Mouse (Mus musculus): ENCODE data around the gene Slc13a4. TPM values are rescaled to one million over a fixed set of nuclear protein-coding genes. Genes with fewer than 3 reads are reported as not detected.

Slc13a4 gene
- polyA plus RNA-seq, 2 experiments from 2014 or later = 0.15 TPM; not detected in 1

GRCm38 (mm10) chr6:35256691-35257090 lies 51.2 kb downstream of the Slc13a4 start:
- no peak for ATAC-seq

DNA sequence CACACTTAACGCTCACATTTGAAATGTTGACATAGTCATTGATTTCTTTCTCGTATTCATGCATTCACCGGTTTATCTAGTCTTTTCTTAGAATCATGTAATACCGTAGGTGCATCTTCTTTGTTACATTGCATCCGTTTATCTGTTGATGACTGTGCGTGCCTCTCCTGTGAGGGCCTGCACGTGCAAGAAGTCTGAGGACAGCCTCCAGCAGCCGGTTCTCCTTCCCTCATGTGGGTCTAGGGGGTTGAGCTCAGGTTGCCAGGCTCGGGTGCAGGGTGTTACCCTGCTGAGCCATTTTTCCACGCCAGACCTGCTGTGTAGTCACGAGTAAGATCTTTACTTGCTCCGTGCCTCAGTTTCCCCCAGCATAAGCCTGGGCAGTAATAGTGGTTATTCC lies 52.9 kb downstream of the Slc13a4 start:
- ATAC-seq = no peak

- no peak for ATAC-seq
Observed at GRCm38 (mm10) chr6:35254136-35254904, 53.6 kb downstream of the Slc13a4 start.

GRCm38 (mm10) chr6:35253474-35253873 lies 54.5 kb downstream of the Slc13a4 start:
- no peak for ATAC-seq

GRCm38 (mm10) chr6:35252477-35253346 lies 55.2 kb downstream of the Slc13a4 start:
- peak; percentile 92 for ATAC-seq

DNA sequence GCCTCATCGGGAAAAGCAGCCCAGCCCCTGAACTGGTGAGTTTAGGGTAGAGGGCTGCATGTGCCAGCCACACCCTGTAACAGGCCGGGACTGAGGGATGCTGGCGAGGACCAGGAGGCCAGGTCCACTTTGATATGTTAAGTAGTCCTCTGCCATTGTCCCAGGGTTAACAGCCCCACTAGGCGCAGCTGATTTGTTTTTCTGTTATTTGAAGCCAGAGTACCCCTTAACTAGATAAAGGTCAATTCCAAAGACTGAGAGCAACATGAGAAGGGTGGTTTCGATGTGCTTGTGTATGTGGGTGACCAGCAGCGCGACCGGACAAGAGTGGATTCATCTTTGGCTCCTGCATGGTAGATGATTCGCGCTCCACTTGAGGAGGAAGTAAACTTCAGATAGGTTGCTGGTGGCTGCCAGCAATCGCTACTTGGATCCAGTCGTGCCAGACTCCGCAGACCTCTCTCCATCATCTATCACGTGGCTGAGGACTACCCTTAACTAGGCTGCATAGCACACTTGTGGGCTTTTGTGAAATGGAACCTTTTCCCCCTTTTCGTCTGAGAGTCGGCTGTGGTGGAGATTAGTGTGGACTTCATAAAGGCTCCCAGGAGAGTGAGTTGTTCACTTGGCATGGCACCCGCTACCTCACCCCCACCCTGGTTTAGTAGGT lies 56.0 kb downstream of the Slc13a4 start:
- ATAC-seq = no peak

DNA sequence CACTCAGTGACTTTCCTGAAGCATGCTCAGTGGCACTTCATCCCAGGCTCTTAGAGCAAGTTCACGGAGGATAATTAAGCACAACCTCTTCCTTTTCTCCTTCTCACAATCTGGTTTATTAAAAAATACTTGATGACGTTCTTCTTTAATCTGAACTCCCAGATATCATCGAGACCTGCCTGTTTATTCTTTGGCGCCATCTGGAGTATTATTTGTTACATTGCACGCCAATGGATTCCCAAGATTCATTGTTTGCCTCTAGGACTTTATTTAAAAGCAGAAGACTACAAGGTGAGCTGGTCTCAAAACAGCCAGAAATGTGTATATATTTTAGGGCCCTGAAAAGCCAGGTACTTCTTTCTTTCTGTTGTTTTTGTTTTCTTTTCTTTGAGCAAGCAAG lies 62.8 kb downstream of the Slc13a4 start:
- peak; percentile 79 for ATAC-seq

GRCm38 (mm10) chr6:35243989-35244388 lies 63.9 kb downstream of the Slc13a4 start:
- ATAC-seq = no peak

DNA sequence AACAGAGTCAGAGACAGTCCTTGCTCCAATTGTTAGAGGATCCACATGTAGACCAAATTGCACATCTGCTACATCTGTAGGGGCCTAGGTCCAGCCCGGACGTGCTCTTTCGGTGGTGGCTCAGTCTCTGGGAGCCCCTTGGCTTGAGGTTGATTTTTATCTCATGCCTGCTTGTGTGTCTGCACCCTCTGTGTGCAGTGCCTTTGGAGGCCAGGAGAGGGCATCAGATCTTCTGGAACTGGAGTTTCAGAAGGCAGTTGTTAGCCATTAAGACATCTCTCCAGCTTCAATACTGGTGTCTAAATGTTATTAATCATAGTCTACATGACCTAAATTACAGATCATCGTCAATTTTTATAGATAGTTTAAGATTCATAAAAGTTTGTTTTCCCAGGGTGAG lies 64.7 kb downstream of the Slc13a4 start:
- ATAC-seq = no peak

DNA sequence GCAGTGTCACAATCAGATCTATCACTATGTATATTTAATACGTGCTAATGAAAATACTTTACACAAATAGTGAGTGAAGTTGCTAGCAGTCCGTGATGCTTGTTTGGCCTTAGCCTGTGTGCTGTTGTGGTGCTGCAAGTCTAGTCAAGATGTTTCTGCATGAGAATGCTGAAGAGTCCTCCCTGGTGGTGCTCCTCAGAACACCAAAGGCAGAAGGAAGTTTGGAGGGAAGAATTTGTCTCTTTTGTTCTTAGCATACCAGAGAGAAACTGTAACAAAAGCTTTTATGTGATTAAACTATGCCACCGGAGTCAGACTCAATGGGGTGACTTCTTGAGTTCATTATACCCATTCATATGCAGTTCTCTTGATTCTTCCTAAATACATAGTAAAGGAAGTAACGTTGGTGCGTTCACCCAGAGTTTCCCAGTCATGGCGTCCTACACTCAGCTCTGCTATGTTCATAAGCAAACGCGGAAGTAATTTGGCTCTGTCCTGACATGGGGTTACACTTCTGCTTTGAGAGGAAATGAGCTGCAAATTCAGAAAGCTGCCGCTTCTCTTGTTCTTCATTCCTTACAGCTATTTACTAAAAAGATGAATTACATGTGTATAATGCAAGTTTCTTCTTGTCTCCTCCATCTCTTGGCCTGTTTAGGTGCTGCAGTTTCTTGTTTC lies 71.7 kb downstream of the Slc13a4 start:
- no peak for ATAC-seq

- ATAC-seq = no peak
Observed at GRCm38 (mm10) chr6:35229415-35229814, 78.5 kb downstream of the Slc13a4 start.

- no peak for ATAC-seq
Observed at GRCm38 (mm10) chr6:35225696-35226095, 82.2 kb downstream of the Slc13a4 start.

Other genes starting within 250 kb of the Slc13a4 start
- 10 to 100 TPM; 50.3 to 72.7 TPM for gene Cnot4, start 174.4 kb downstream of the Slc13a4 start, polyA plus RNA-seq (2017; shearing (Covaris generic))
- gene Nup205, start 130.7 kb downstream of the Slc13a4 start, polyA plus RNA-seq (2017; shearing (Covaris generic)) = 10 to 100 TPM; 17.4 to 17.8 TPM
- not detected for gene Fam180a, start 18.0 kb upstream of the Slc13a4 start, polyA plus RNA-seq (2017; shearing (Covaris generic))
- gene Mtpn, start 231.8 kb upstream of the Slc13a4 start, polyA plus RNA-seq (2017; shearing (Covaris generic)) = 10 to 100 TPM; 82.1 to 98.4 TPM